Comparison of ENCODE assay signal across 9 mouse cellular contexts in the genomic region with DNA sequence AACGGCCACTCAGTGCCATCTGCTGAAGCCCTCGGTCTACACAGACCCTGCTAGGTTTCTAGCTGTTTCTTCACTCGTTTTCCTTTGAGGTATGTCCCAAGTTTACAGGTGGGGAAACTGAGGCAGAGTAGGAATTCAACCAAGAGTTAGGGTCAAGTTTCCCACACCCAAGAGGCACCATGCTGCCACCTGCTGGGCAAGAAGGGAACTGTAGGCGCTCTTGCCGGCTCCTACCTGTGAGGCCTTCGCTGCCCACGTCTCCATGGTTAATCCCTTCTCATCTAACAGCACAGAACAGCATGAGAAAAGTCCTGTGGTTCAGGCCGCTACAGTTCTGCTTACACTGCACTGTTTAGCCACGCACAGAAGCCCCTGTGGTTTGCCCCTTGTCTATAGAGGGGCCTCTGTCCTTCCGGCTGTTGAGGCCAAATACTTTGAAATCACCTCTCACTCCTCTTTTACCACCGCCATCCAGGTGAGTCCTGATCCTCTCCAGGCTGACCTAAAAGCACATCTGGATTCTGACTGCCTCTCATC. TPM values are rescaled to one million over a fixed set of nuclear protein-coding genes. Genes with fewer than 3 reads are reported as not detected.
DNase-seq lines count a peak whose midpoint lies in the region; ATAC-seq and TF ChIP-seq lines count a peak whose summit lies in the region.
"Had no signal": no experiment of that assay in that cellular context is flagged by ENCODE, and none has a peak within 500 bp of the region (broad histone marks: within the 10 kb centered on the region; RNA-seq: fewer than 3 reads in every experiment).

No protein-coding gene starts in this region.

- no peaks in the 10 kb centered on the region for H3K79me2 ChIP-seq in heart, adult 2 months (replicated peaks; ENCODE audit: control insufficient read depth, insufficient read depth, low read length)

- ATAC-seq in heart, embryonic 11.5 days (replicated peaks; ENCODE audit: insufficient number of reproducible peaks, low FRiP score, low TSS enrichment), result no peak
- peak; percentile 56; the same call in 1 of the 2 replicates for ATAC-seq in erythroblast, adult 5-6 weeks (replicated peaks; ENCODE audit: low FRiP score, poor library complexity, severe bottlenecking)
- no peak for ATAC-seq in midbrain, embryonic 14.5 days (ENCODE audit: low FRiP score, low TSS enrichment)

- intact Hi-C loops in heart, adult 2 months (cut with DNase I), result loop anchor here (1.0 to 2.0 kb wide), 3 partner anchors 83 to 298 kb away; a partner anchor contains a TSS

- no peak for TF ChIP-seq EP300 in heart, adult 2 months (IDR thresholded peaks at IDR 0.05; ENCODE audit: insufficient read depth, low read depth, low read length)

- H3K4me3 ChIP-seq in heart, adult 2 months, result no peak overlapping the region
- H3K4me3 ChIP-seq in heart, embryonic 11.5 days (ENCODE audit: low read depth, low read length), result no peak overlapping the region
- no peak overlapping the region for H3K4me3 ChIP-seq in midbrain, embryonic 14.5 days (replicated peaks; ENCODE audit: low read depth, low read length)

- no peak for TF ChIP-seq POLR2A in heart, adult 2 months (IDR thresholded peaks at IDR 0.05; ENCODE audit: insufficient read depth, low read depth, low read length)

- H3K9me3 ChIP-seq in heart, embryonic 11.5 days (replicated peaks; ENCODE audit: control insufficient read depth, low read length), result no peaks in the 10 kb centered on the region
- no peaks in the 10 kb centered on the region for H3K9me3 ChIP-seq in midbrain, embryonic 14.5 days (ENCODE audit: control insufficient read depth, low read length)

- no peaks in the 10 kb centered on the region for H3K27me3 ChIP-seq in heart, adult 2 months (ENCODE audit: control insufficient read depth, insufficient read depth, low read length)
- H3K27me3 ChIP-seq in heart, embryonic 11.5 days (ENCODE audit: control insufficient read depth, insufficient read depth, low read length), result 0 out of 2 replicates have a peak, but pooled peaks cover 2% of the 10 kb centered on the region
- H3K27me3 ChIP-seq in midbrain, embryonic 14.5 days (ENCODE audit: control insufficient read depth, insufficient read depth, low read length), result no peaks in the 10 kb centered on the region

- no peak overlapping the region for H3K9ac ChIP-seq in heart, adult 2 months (ENCODE audit: low read depth, low read length)
- no peak overlapping the region for H3K9ac ChIP-seq in heart, embryonic 11.5 days (ENCODE audit: low read depth, low read length)
- H3K9ac ChIP-seq in midbrain, embryonic 14.5 days (replicated peaks; ENCODE audit: low read length), result no peak overlapping the region

- no peaks in the 10 kb centered on the region for H3K4me1 ChIP-seq in heart, adult 2 months (ENCODE audit: control insufficient read depth, insufficient read depth, low read length)
- H3K4me1 ChIP-seq in heart, embryonic 11.5 days (ENCODE audit: control insufficient read depth, insufficient read depth, low read length), result peaks cover 21% of the 10 kb centered on the region
- no peaks in the 10 kb centered on the region for H3K4me1 ChIP-seq in midbrain, embryonic 14.5 days (ENCODE audit: control insufficient read depth, insufficient read depth, low read length)

- no peak for TF ChIP-seq CTCF in heart, adult 2 months (IDR thresholded peaks at IDR 0.05)

- no peak overlapping the region for H3K4me2 ChIP-seq in heart, embryonic 11.5 days
- H3K4me2 ChIP-seq in midbrain, embryonic 14.5 days (ENCODE audit: low read length), result no peak overlapping the region

- WGBS in heart, adult 2 months, result 48% methylated on average over 11 of the region's 11 CpGs
- 37% methylated on average over 11 of the region's 11 CpGs for WGBS in heart, embryonic 11.5 days (ENCODE audit: insufficient replicate concordance)
- WGBS in midbrain, embryonic 14.5 days, result 31% methylated on average over 11 of the region's 11 CpGs

- H3K27ac ChIP-seq in heart, adult 2 months, result no peak overlapping the region
- H3K27ac ChIP-seq in heart, embryonic 11.5 days (ENCODE audit: low read depth, low read length), result no peak overlapping the region
- H3K27ac ChIP-seq in midbrain, embryonic 14.5 days (replicated peaks; ENCODE audit: low read depth, low read length), result no peak overlapping the region

- DNase-seq in heart, adult 2 months, result peak; percentile 51 to 80
- DNase-seq in CD4-positive helper T cell, adult 2 months (ENCODE audit: low read depth, low spot score), result peak; percentile 47
- peak; percentile 70 for DNase-seq in adrenal gland, postnatal 36 days
- DNase-seq in layer of hippocampus, postnatal 14 days (ENCODE audit: low spot score in 2 of 2), result peak; percentile 41 to 43
- peak; percentile 78 for DNase-seq in midbrain, embryonic 14.5 days
- DNase-seq in thymus, postnatal 0 days (ENCODE audit: low spot score), result peak; percentile 58

- H3K36me3 ChIP-seq in heart, adult 2 months (ENCODE audit: control insufficient read depth, insufficient read depth, low read length), result no peaks in the 10 kb centered on the region
- no peaks in the 10 kb centered on the region for H3K36me3 ChIP-seq in heart, embryonic 11.5 days (ENCODE audit: control insufficient read depth, insufficient read depth, low read length)
- no peaks in the 10 kb centered on the region for H3K36me3 ChIP-seq in midbrain, embryonic 14.5 days (ENCODE audit: control insufficient read depth, insufficient read depth, low read length)

RNA-seq across cellular contexts. Expression of a gene that starts 33.1 kb away (rescaled TPM):
- under 1 TPM; 0.26 to 0.30 TPM for total RNA-seq in heart, adult 2 months (2021)
- 0.45 and 0.47 TPM in 2 replicates for polyA plus RNA-seq in heart, adult 2 months (2012; rRNA removed)
- polyA plus RNA-seq in heart, embryonic 11.5 days (2014; fragmentation: Nextera tagmentation; extraction: Ambion mirVana), result 2.7 and 2.9 TPM in 2 replicates
- total RNA-seq in adrenal gland, postnatal 36 days (2021), result under 1 TPM; 0.46 to 0.93 TPM
- total RNA-seq in erythroblast, adult 5-6 weeks (2015; ENCODE audit: low replicate concordance), result 0.96 and 3.8 TPM in 2 replicates
- total RNA-seq in erythroblast, adult 5-6 weeks (2017; ENCODE audit: low replicate concordance), result 1.3 and 2.1 TPM in 2 replicates
- total RNA-seq in layer of hippocampus, postnatal 14 days (2021), result under 1 TPM; 0.24 to 0.46 TPM
- 0.46 and 0.55 TPM in 2 replicates for polyA plus RNA-seq in midbrain, embryonic 14.5 days (2014; fragmentation: Nextera tagmentation; extraction: Ambion mirVana)
- 8.6 and 12.6 TPM in 2 replicates for polyA plus RNA-seq in thymus, postnatal 0 days (2015; fragmentation: Nextera tagmentation; extraction: Ambion mirVana)

RNA-seq across cellular contexts. Expression of a gene that starts 55.3 kb away (rescaled TPM):
- total RNA-seq in heart, adult 2 months (2021), result not detected
- not detected in 2 replicates for polyA plus RNA-seq in heart, adult 2 months (2012; rRNA removed)
- not detected in 2 replicates for polyA plus RNA-seq in heart, embryonic 11.5 days (2014; fragmentation: Nextera tagmentation; extraction: Ambion mirVana)
- not detected for total RNA-seq in adrenal gland, postnatal 36 days (2021)
- total RNA-seq in erythroblast, adult 5-6 weeks (2015; ENCODE audit: low replicate concordance), result not detected in 2 replicates
- not detected in 2 replicates for total RNA-seq in erythroblast, adult 5-6 weeks (2017; ENCODE audit: low replicate concordance)
- not detected for total RNA-seq in layer of hippocampus, postnatal 14 days (2021)
- not detected in 2 replicates for polyA plus RNA-seq in midbrain, embryonic 14.5 days (2014; fragmentation: Nextera tagmentation; extraction: Ambion mirVana)
- polyA plus RNA-seq in thymus, postnatal 0 days (2015; fragmentation: Nextera tagmentation; extraction: Ambion mirVana), result not detected in 2 replicates
- total RNA-seq: layer of hippocampus, adult 8-10 months had no signal
